Mouse (Mus musculus) testis, adult 2 months (tissue): ENCODE results near the gene Tnrc6a.

Experiments used
- CTCF ChIP-seq: fragments of 200-500 bp; IDR thresholded peaks from 2 replicates; pipeline ENCODE4 v1.5.1; 2012; ENCODE audit warnings: low read depth, mild to moderate bottlenecking, inconsistent platforms, low read length, moderate library complexity; ENCODE audit not compliant: control insufficient read depth, insufficient read depth, insufficient replicate concordance
- POLR2A ChIP-seq: fragments of 200-500 bp; IDR thresholded peaks from 2 replicates; pipeline ENCODE4 v1.6.1; 2012; ENCODE audit warnings: low read depth, mild to moderate bottlenecking, inconsistent platforms, low read length, moderate library complexity; ENCODE audit not compliant: control insufficient read depth

DNA sequence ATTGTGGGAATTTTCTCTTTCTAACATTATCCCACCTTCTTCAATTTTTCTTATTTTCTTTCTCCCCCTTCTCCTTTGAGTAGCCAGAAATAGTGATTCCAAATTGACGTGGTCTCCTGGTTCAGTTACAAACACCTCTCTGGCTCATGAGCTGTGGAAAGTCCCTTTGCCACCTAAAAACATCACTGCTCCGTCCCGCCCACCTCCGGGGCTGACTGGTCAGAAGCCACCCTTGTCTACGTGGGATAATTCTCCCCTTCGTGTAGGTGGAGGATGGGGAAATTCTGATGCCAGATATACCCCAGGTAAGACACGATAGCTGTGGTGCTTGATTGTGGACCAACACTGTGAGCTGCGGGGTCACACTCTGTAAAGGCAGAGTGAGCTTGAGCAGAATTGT, 66.1 kb downstream of the Tnrc6a start:
- no peak for TF ChIP-seq CTCF
- TF ChIP-seq POLR2A, result no peak
